Mouse (Mus musculus): ENCODE results near the gene Olig2.

- TF ChIP-seq CTCF (IDR thresholded peaks at IDR 0.05; ENCODE audit: control insufficient read depth, insufficient read depth, low read length) (no peak), POLR2A (IDR thresholded peaks at IDR 0.05; ENCODE audit: borderline replicate concordance, control insufficient read depth, low read depth, low read length) (no peak)
Measured at GRCm38 (mm10) chr16:91265972-91266371, 40.7 kb downstream of the Olig2 start.
